ENCODE assay signal across 8 mouse cellular contexts in the genomic region with DNA sequence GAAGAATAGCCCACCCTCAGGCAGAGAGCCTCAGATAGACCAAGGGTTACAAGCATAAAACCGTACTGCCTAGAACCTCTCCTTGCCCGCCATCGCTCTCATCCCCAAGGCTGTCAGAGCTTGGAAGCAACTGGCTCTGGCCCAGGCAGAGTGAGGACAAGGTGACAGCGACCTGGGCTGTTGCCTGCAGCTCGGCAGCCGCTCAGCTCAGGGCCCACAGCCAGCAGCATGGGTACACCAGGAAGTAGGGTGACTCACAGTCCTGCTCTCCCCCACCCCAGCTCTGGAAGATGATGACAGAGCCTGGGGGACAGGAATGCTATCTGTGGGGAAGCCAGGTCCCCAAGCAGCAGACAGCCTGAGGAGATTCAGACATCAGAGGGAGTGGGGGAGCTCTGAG. TPM values are rescaled to one million over a fixed set of nuclear protein-coding genes. Genes with fewer than 3 reads are reported as not detected.
DNase-seq lines count a peak whose midpoint lies in the region; ATAC-seq lines count a peak whose summit lies in the region.
"Had no signal": no experiment of that assay in that cellular context is flagged by ENCODE, and none has a peak within 500 bp of the region (broad histone marks: within the 10 kb centered on the region; RNA-seq: fewer than 3 reads in every experiment).

No protein-coding gene starts in this region.

- 18% methylated on average over 6 of the region's 6 CpGs for WGBS in heart, embryonic 14.5 days

- H3K4me2 ChIP-seq in heart, embryonic 14.5 days (ENCODE audit: low read length), result no peak overlapping the region

- H3K27ac ChIP-seq in heart, embryonic 14.5 days (replicated peaks in 1 of 2; ENCODE audit: control insufficient read depth in 1 of 2, insufficient read depth in 1 of 2, low read depth in 2 of 2, low read length in 2 of 2), result no peak overlapping the region
- H3K27ac ChIP-seq: macrophage had no signal

- H3K9ac ChIP-seq in heart, embryonic 14.5 days (ENCODE audit: low read length), result no peak overlapping the region

- no peak overlapping the region for H3K4me3 ChIP-seq in heart, embryonic 14.5 days (ENCODE audit: control insufficient read depth in 1 of 2, insufficient read depth in 1 of 2, low read depth in 1 of 2, low read length in 2 of 2)

- H3K36me3 ChIP-seq in heart, embryonic 14.5 days (ENCODE audit: control insufficient read depth, insufficient read depth, low read length), result no peaks in the 10 kb centered on the region

- H3K4me1 ChIP-seq in heart, embryonic 14.5 days (ENCODE audit: control insufficient read depth in 2 of 2, insufficient read depth in 2 of 2, low read length in 2 of 2), result peaks cover 5 to 6% of the 10 kb centered on the region in 2 experiments

- peak; percentile 76 for ATAC-seq in heart, embryonic 14.5 days (ENCODE audit: insufficient number of reproducible peaks, insufficient read depth, low FRiP score, low read depth)

- DNase-seq in lung, postnatal 10 days, result peak; percentile 10
- DNase-seq in lung, postnatal 25 days (ENCODE audit: low spot score), result no peak
- DNase-seq in cerebellum, adult 11-12 months, result peak; percentile 23
- peak; percentile 34 to 57 for DNase-seq in layer of hippocampus, postnatal 10 days (ENCODE audit: low spot score in 2 of 2)
- DNase-seq in c-Kit-positive CD71-positive TER-119-positive erythroid progenitor cells, embryonic 14.5 days (ENCODE audit: low spot score), result no peak
- no peak for DNase-seq in retina, postnatal 1 day

- no peaks in the 10 kb centered on the region for H3K9me3 ChIP-seq in heart, embryonic 14.5 days (ENCODE audit: control insufficient read depth, low read length)

- H3K27me3 ChIP-seq in heart, embryonic 14.5 days (ENCODE audit: control insufficient read depth, insufficient read depth, low read length), result peaks cover 41% of the 10 kb centered on the region

RNA-seq across cellular contexts. Expression of a gene that starts 6.2 kb away (rescaled TPM):
- polyA plus RNA-seq in heart, embryonic 14.5 days (2014; fragmentation: Nextera tagmentation; extraction: Ambion mirVana), result 0.49 and 0.67 TPM in 2 replicates
- 10 to 100 TPM; 24.0 to 34.8 TPM for total RNA-seq in layer of hippocampus, postnatal 10 days (2021)
- polyA plus RNA-seq: macrophage had no signal

Comparison
In these comparisons a context has a peak if more than half of its experiments do, and no peak if none do; other contexts are left out.
1. DNase-seq: peak in lung, postnatal 10 days (single experiment), cerebellum, adult 11-12 months (single experiment) and layer of hippocampus, postnatal 10 days (2 of 2); none in lung, postnatal 25 days (single experiment), c-Kit-positive CD71-positive TER-119-positive erythroid progenitor cells, embryonic 14.5 days (single experiment) and retina, postnatal 1 day (single experiment).